Mouse (Mus musculus): ENCODE measurements at regions not wholly inside any gene's neighbourhood (a gene's known extent, or its start where the extent isn't known, plus 50 kb on each side); places are given as distances from the start of the nearest gene placed in this dataset.

DNA sequence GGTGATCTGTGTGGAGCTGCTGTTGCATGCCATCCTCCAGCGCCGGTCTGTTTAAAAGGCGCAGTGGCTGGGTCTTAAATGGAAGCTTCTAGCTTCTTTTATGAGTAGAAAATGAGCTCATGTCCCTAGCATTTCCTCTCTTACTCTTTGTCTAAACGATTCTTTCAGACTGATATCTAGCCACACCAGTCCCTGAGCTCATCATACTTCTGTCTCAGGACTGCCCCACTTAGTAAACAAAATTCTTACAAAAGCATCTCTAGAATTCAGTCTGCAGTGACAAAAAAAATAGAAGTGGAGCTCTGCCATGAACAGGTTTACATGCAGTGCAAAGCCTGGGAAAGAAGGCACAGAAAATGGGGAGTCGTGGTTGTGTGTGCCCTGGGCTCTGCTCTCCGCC, 150.2 kb upstream of the Ccn2 start:
- TF ChIP-seq POLR2A (IDR thresholded peaks at IDR 0.05; ENCODE audit: insufficient read depth, low read depth, low read length) (no peak), CTCF (IDR thresholded peaks at IDR 0.05; ENCODE audit: insufficient read depth, low read depth, low read length) (no peak)
